Mouse (Mus musculus) kidney, adult 2 months (tissue): Measurements from ENCODE around the gene Cmtm2a. TPM values are rescaled to one million over a fixed set of nuclear protein-coding genes. Genes with fewer than 3 reads are reported as not detected.
"Not testable (repeated sequence)": the region's sequence is repeated elsewhere in the genome, so short reads cannot be mapped to it uniquely, and the experiment has no call there.

Experiments used
- DNase-seq: peaks from one replicate; pipeline ENCODE4 v3.0.0; 2021
- H3K27ac ChIP-seq: fragments of 200-500 bp; 2 replicates; pipeline ENCODE4 v1.5.1; 2012; ENCODE audit warnings: low read depth, low read length, control low read depth, inconsistent platforms; ENCODE audit not compliant: insufficient read depth
- H3K27me3 ChIP-seq: fragments of 200-500 bp; replicated peaks from 2 replicates; pipeline ENCODE4 v1.6.1; 2012; ENCODE audit warnings: mild to moderate bottlenecking, moderate library complexity, low read length, inconsistent platforms; ENCODE audit not compliant: control insufficient read depth, insufficient read depth
- H3K36me3 ChIP-seq: fragments of 200-500 bp; 2 replicates; pipeline ENCODE4 v1.6.1; 2012; ENCODE audit warnings: mild to moderate bottlenecking, moderate library complexity, low read length, inconsistent platforms; ENCODE audit not compliant: control insufficient read depth, insufficient read depth
- H3K4me1 ChIP-seq: fragments of 200-500 bp; 2 replicates; pipeline ENCODE4 v1.6.1; 2011; ENCODE audit warnings: low read length; ENCODE audit not compliant: control insufficient read depth, insufficient read depth
- H3K4me3 ChIP-seq: fragments of 200-500 bp; 2 replicates; pipeline ENCODE4 v1.5.1; 2011; ENCODE audit warnings: mild to moderate bottlenecking, low read depth, low read length, control low read depth; ENCODE audit not compliant: insufficient read depth
- CTCF ChIP-seq: fragments of 200-500 bp; conservative IDR thresholded peaks from 2 replicates; pipeline ENCODE4 v1.5.1; 2011; ENCODE audit warnings: low read depth, mild to moderate bottlenecking, control low read depth, low read length, moderate library complexity, mixed read lengths; ENCODE audit not compliant: insufficient read depth, insufficient read length
- POLR2A ChIP-seq: fragments of 200-500 bp; IDR thresholded peaks from one replicate; pipeline ENCODE4 v1.6.1; 2011; ENCODE audit warnings: low read depth, low read length, control low read depth
- WGBS: fragments of 180-500 bp; shearing (Covaris S2); methylation state at CpG from one replicate; pipeline ENCODE4 v1.1.7; 2018; 5-methylcytosine and 5-hydroxymethylcytosine counted together
- polyA plus RNA-seq: library from polyadenylated mRNA; depleted of rRNA; stranded (reverse); fragments of >200 nt; gene quantifications from 2 replicates; pipeline ENCODE4 v1.2.3, GENCODE M21; 2012

The Cmtm2a gene
- polyA plus RNA-seq, 1 experiment = 0.28 TPM

- no peaks in the 10 kb centered on the region for H3K4me1 ChIP-seq
- H3K27ac ChIP-seq = no peak overlapping the region
- no peaks in the 10 kb centered on the region for H3K27me3 ChIP-seq
- H3K36me3 ChIP-seq = no peaks in the 10 kb centered on the region
- 36% methylated on average over 4 of the region's 4 CpGs for WGBS
- H3K4me3 ChIP-seq = no peak overlapping the region
- TF ChIP-seq POLR2A (no peak), CTCF (peak; percentile 54)
- peak; percentile 26 for DNase-seq
Observed at GRCm38 (mm10) chr8:104313311-104313710, 20.3 kb upstream of the Cmtm2a start.

DNA sequence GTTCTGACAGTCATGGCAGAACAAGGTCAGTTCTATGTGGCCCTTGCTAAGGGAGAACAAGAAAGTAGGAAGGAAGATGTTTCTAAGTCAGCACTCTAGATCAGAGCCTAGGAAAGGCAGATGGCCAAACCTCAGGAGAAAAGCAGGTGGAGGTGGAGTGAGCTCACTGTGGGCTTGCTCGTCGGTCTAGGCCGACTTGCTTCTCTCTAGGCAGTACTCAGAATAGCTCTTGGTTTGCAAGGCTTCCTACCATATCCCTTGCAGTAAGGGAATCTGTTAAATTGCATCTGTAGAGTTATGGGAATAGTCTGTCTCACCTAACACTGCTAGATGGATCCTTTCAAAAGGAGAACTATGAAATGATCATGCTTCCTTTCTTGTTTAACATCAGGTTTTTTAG is 19.0 kb upstream of the Cmtm2a start:
- not testable (repeated sequence) for H3K4me3 ChIP-seq, H3K36me3 ChIP-seq, H3K27ac ChIP-seq, H3K27me3 ChIP-seq, DNase-seq, H3K4me1 ChIP-seq
- WGBS = 74% methylated on average over 3 of the region's 3 CpGs

DNA sequence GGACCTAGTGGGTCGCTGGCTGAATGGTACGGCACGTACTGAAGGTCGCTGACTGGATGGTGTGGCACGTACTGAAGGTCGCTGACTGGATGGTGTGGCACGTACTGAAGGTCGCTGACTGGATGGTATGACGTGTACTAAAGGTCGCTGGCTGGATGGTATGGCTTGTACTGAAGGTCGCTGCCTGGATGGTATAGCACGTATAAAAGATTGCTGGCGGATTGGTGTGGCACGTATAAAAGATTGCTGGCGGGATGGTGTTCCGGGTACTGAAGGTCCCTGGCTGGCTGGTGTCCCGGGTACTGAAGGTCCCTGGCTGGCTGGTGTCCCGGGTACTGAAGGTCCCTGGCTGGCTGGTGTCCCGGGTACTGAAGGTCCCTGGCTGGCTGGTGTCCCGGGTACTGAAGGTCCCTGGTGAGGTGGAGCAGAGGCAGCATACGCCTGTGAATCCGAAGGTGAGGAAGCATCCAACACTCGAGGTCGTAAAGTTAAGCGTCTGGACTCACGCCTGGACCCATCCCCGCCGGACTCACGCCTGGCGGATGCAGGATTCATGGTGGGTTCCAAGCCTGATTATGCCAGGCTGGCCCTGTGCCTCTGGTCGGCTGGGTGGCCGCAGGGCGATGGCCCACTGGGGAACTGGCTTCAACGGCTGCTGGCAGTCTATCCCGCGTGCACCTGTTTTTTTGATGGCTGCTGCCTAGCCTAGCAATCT is 16.6 kb upstream of the Cmtm2a start, which contains the start of the genes Gm45711 and Cmtm1:
Gm45711 (minus strand) TSS at position 641 of the 715 bp plus-strand sequence.
Cmtm1 (minus strand) TSS at position 705 of the 715 bp plus-strand sequence.
- peak; percentile 16 for DNase-seq
- not testable (repeated sequence) for H3K27ac ChIP-seq, H3K4me3 ChIP-seq, H3K27me3 ChIP-seq, H3K36me3 ChIP-seq, H3K4me1 ChIP-seq
- 81% methylated on average over 36 of the region's 36 CpGs for WGBS

- H3K36me3 ChIP-seq, H3K27me3 ChIP-seq, H3K4me1 ChIP-seq, H3K4me3 ChIP-seq, H3K27ac ChIP-seq, DNase-seq: not testable (repeated sequence)
- 48% methylated on average over 6 of the region's 6 CpGs for WGBS
Observed at GRCm38 (mm10) chr8:104308341-104308740, 15.4 kb upstream of the Cmtm2a start.

DNA sequence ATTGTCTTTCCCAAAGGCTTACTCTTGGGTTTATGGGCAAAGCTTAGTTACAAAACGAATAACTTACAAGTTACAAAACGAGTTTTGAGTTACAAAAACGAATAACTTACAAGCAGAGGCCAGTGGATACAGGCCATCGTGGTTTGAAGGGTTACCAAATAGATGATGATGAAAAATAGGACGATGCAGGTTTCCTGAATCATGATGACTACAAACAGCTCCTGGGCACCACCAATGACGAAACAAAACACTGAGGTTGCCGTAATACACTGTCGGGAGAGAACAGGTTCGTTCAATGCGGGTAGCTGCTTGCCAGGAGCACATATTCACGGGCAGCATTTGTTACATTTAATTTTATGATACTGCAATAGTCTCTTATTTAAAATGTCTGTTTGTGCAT is 12.0 kb upstream of the Cmtm2a start:
- Histone ChIP-seq H3K4me3 (no peak overlapping the region), H3K27ac (no peak overlapping the region), H3K27me3 (no peaks in the 10 kb centered on the region), H3K36me3 (no peaks in the 10 kb centered on the region), H3K4me1 (no peaks in the 10 kb centered on the region)
- TF ChIP-seq CTCF = no peak
- WGBS = 86% methylated on average over 11 of the region's 11 CpGs
- DNase-seq = no peak

GRCm38 (mm10) chr8:104302536-104302935 is 9.6 kb upstream of the Cmtm2a start:
- H3K4me1 ChIP-seq, H3K36me3 ChIP-seq, H3K27me3 ChIP-seq, H3K27ac ChIP-seq, DNase-seq, H3K4me3 ChIP-seq: not testable (repeated sequence)
- WGBS = 89% methylated on average over 4 of the region's 4 CpGs

GRCm38 (mm10) chr8:104301577-104301976 is 8.6 kb upstream of the Cmtm2a start:
- H3K27ac ChIP-seq, H3K27me3 ChIP-seq, DNase-seq, H3K4me3 ChIP-seq, H3K36me3 ChIP-seq, H3K4me1 ChIP-seq: not testable (repeated sequence)
- WGBS = 34% methylated on average over 3 of the region's 3 CpGs

- H3K27me3 ChIP-seq = no peaks in the 10 kb centered on the region
- no peak overlapping the region for H3K4me3 ChIP-seq
- peak; percentile 69 for DNase-seq
- no peaks in the 10 kb centered on the region for H3K36me3 ChIP-seq
- no peak for TF ChIP-seq CTCF
- no peak for TF ChIP-seq POLR2A
- peaks cover 6% of the 10 kb centered on the region; the same call in 1 of the 2 replicates for H3K4me1 ChIP-seq
- no peak overlapping the region for H3K27ac ChIP-seq
- WGBS = 78% methylated on average over 1 of the region's 1 CpGs
Observed at GRCm38 (mm10) chr8:104294396-104294795, 1.4 kb upstream of the Cmtm2a start.
